Mouse (Mus musculus): Measurements from ENCODE around the gene Tsr1.

The Tsr1 gene

DNA sequence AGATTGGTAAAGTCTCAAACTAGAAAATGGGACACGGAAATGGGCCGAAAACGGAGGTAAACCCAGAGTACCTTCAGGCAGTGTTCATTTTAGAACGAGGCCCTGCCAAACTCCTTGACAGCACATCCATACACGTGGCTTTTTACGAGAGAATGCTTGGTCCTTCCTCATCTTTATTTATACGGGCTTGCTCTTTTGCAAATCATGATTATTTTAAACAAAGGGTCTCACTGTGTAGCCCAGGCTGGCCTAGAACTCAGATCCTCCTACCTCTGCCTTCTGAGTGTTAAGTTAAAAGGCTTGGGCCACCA, 601 bp downstream of the Tsr1 start:
- no peak for DNase-seq

DNA sequence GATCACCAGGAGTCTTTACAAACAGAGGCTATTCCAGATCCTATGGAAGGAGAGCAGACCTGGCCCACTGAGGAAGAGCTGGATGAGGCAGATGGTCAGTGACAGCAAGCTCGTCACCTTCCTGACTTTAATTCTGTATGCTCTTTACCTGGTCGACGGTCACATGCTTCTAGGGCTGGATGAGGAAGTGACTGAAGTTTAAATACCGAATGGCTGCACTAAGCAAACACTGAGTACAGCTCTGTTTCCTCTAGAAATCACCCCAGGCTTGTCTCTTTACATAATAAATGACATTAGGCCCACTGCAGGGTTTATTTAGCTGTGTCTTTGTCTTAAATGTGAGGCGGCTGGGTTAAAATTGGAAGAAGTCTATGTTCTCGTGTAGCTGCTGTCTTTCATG, 3.7 kb downstream of the Tsr1 start:
- DNase-seq = no peak

DNA sequence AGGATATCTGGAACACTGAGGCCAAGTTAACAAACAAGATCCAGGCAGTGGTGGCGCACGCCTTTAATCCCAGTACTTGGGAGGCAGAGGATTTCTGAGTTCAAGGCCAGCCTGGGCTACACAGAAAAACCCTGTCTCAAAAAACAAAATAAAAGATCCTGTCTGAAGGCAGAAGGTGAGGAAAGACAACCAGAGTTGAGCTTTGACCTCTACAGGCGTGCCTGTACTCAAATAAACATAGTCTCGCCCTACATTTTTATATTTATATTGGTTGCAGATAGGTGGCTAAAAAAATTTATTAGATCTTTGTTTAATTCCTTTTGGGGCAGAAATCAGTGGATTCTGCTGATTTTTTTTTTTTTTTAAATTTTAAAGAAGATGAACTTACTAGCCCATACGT, 4.5 kb downstream of the Tsr1 start:
- DNase-seq = no peak

DNA sequence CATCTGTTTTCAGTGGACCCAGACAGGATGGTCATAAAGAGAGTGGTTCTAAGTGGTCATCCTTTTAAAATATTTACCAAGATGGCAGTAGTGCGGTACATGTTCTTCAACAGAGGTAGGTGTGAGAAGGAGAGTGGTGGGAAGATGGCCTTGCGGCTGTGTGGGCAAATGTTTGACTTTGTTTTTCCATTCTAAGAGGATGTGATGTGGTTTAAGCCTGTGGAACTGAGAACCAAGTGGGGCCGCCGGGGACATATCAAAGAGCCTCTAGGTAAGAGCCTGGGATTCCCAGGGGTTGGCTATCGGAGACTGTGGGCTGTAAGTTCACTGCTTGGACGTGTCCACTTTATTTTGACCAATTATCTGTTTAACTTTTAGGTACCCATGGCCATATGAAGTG, 10.0 kb downstream of the Tsr1 start:
- no peak for DNase-seq

DNA sequence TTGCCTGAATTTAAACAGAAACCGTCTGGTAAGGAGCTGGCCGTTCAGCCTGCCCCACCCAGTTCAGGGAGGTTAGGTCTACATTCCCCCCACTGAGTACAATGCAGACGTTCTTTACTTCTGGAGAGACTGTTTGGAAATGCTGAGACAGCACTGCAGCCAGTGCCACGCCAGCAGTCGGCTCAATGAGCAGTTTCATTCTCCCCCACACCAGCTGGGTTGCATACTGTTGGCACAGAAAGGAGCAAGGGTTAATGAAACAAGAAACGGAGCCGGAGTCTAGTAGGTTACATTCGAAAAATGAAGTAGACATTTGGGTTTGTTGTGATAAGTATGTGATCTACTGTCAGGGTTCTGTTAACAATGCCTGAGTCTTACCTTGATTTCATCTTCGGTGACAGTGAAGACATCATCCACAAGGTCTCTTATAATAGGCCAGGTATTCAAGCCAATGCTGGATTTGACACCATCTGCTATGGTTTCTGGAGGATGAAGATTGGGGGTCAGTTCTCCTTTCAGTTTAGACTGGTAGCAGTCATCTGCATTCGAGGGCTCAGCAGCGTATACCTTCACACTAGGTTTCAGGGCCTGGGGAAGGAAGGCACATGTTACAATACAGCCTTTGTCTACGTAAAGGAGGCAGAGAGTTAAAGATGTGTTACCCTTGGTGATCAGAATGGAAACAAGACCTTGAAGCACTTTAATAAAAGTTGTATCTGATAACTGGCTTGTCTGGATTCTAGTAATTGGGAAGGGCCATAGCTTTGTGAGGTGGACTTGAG, 10.9 kb downstream of the Tsr1 start:
- DNase-seq = peak; percentile 30 to 52

DNA sequence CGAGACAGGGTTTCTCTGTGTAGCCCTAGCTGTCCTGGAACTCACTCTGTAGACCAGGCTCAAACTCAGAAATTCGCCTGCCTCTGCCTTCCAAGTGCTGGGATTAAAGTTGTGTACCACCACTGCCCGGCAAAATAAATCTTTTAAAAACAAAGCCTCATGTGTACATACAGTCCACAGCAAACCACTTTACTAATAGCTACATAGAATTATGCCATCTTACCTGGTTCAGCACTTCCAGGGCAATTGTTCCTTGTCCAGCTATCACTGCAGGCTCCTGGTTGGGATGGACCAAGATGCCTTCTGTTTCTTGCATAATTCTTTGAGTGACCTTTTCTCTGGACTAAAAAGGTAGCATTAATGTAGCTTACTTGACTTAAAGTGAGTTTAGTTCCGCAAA, 12.1 kb downstream of the Tsr1 start:
- no peak for DNase-seq

DNA sequence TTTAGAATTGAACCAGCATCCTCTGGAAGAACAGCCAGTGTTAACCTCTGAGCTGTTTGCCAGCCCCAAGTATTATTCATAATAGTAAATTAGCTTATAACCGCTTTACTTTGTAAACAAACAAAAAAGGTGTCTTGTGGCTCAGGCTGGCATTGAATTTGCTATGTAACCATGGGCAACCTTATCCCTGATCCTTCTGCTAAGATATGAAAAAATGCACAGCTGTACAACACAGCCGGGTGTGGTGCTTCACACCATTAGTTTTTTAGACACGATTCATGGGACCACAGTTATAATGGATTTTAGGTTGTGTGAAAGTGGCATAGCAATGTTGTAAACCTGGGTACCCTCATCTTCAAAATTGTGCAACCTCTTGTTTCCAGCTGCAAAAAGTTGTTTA, 14.6 kb downstream of the Tsr1 start:
- DNase-seq = no peak

DNA sequence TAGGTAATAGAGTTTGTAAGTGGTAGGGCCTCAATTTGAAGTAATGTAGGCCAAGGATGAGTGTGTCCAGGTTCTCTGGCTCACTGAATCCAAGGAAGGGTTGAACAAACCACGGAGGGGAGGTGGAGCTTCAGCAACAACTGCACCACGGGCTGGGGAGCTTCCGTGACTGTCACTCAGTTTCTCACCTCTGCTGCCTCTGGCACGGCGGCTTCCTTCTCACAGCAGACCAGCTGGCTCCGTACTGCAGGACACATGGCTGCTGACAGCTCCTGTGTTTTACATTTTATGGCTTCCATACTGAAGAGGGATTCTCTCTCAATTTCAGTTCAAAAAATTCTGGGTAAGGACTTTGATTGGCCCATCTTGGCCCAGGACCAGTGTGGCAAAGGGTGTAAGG, 21.4 kb downstream of the Tsr1 start:
- no peak for DNase-seq

DNA sequence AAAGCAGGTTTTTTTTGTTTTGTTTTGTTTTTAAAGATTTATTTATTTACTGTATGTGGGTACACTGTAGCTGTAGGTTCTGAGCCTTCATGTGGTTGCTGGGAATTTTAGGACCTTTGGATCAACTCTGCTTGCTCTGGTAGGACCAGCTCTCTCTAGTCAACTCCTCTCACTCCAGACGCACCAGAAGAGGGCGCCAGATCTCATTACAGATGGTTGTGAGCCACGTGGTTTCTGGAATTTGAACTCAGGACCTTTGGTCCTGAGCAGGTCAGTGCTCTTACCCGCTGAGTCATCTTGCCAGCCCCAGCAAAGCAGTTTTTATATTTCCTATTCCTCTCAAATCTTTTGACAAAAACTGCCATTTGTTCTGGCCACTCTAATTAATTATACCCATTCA, 26.3 kb downstream of the Tsr1 start:
- peak; percentile 84 to 87 for DNase-seq

DNA sequence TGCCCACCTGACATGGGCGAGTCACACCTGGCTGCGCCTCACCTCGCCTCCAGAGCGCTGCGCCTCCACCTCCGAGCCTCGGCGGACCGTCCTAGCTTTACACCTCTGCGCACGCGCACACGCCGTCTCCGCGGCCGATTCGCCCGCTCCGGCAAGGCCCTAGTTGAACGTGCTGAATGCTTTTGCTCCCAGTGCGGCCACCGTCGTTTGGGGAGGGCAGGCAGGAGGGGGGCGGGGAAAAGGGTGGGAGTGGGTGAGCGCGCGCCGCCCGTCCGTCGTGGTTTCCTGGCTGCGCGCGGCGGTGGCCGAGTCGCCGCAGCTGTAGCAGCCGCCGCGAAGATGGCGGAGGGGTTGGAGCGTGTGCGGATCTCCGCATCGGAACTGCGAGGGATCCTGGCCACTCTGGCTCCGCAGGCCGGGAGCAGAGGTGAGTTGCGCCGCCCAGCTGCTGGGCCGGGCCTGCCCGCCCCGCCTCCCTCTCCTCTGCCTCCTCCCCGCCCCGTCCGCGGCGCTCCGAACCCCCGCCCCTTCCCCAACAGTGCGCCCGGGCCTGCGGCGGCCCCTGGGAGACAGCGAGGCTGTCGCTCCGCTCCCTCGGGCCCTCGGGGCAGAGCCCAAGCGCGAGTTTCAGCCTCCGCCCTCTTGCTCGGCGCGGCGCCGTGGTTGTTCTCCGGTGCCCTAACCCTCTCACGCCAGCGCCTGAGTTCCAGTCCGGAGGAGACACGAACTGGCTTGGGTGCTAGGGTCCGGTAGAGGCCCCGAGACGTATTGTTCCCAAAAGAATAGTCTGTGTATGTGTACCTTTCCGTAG, 27.9 kb downstream of the Tsr1 start, which contains the start of the genes Smg6 and Srr:
TSS of gene Smg6 (plus strand) at position 247 of the 811 bp plus-strand sequence.
TSS of gene Srr (minus strand) at position 372 of the 811 bp plus-strand sequence.
- DNase-seq = peak; percentile 96 to 97

DNA sequence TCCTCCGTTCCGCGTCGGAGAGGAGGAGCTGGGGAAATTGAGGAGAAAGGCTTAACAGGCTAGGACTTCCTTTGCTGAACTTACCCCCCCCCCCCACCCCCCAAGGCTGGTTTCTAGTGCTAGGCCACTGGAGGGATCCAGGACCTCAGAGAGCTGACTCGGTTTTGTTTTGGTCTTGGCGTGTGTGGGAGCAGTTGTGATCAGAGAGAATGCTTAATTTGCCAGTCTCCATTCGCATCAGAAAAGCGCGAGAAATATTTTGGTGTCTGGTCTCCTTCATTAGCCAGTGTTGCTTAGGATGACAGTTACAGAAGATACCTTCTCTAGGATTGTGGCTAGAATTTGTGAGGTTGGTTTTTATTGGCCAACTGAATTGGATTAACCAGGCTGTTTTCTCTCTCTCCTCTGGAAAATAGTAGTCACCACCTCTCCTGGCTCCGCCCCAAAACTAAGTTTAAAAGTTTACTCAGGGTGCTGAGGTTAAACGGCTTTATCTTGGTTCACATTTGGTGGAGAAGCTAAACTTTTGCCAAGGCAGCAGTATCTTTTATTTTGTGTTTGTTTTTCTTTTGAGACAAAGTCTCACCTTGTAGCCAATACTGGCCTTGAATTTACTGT, 28.6 kb downstream of the Tsr1 start:
- peak; percentile 80 to 86 for DNase-seq

DNA sequence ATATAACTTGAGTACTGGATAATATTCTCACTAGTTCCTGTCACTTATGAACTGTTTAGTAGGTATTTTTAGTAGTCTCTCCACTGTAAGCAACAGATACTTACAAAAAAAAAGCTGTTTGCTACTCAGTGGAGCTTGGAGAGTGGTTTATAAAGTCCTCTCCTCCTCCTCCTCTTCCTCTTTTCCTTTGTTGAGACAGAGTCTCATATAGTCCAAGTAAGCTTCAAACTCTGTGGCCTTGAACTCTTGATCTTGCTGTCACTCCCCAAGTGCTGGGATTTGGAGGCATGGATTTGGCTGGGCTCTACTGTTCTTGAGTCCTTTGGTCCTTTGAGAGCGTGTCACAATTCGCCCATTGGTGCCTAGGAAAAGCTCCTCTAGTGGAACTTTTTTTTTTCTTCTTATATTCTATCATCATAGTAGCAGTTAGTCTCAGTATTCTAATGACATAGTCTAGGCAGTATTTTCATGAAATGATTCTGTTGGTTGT, 29.4 kb downstream of the Tsr1 start:
- no peak for DNase-seq

DNA sequence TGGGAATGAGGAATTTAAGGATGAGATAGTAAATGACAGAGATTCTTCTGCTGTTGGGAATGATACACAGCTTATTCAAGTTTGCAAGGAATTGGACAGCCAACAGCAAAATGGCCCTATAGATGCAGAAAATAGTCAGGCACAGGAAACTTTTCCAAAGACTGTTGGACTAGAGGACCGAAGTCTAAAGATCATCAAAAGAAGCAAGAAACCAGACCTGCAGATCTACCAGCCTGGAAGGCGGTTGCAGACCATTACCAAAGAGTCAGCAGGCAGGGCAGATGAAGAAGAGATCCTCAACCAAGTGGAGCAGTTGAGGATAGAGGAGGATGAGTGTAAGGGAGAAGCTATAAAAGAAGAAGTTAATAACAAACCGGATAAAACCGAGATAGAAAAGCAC, 31.2 kb downstream of the Tsr1 start:
- peak; percentile 29 to 47 for DNase-seq

DNA sequence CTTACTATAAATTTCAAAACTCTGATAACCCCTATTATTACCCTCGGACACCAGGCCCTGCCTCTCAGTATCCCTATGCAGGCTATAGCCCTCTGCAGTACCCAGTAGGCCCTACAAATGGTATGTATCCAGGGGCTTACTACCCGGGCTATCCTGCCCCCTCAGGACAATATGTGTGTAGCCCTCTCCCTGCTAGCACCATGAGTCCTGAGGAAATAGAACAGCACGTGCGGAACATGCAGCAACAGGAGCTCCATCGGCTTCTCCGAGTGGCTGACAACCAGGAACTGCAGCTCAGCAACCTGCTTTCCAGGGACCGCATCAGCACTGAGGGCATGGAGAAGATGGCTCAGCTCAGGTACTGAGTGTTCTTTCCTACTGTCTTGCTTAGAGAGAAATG, 32.5 kb downstream of the Tsr1 start:
- no peak for DNase-seq

DNA sequence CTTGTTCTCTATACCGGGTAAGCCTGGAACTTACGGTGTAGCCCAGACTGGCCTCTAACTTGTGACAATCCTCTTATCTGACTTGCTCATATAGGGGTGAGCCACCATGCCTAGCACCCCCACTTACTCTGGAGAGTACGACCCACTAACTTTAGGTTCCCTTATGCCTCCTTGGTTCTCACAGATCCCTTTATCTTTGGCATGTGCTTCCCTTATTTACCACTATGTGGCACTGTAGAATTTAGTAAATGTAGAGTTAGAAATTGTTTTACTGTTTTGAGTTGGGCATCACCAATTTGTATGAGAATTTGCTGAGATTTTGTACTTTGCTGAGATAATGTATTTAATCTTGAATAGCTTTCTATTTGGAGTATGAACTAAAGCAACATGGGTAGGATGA, 48.5 kb downstream of the Tsr1 start:
- peak in 1 of 2 experiments; percentile 52 for DNase-seq

DNA sequence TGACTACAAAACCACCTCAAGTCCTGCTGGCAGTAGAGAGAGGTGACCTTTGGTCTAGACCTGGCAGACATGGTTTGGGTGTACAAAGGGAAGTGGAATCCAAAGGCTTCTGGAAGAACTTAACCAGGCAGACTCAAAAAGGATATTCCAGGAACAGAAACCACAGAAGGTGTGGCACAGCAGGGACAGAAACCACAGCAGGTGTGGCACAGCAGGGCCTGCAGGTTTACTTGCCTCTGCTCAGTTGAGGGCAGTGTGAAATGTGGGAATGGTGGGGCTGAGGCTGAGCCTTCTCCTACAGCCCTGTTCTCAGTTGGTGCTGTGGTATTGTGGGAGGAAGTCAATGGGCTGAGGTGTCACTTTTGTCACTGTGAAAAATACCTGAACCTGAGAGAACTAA, 57.0 kb downstream of the Tsr1 start:
- peak; percentile 57 to 72 for DNase-seq

DNA sequence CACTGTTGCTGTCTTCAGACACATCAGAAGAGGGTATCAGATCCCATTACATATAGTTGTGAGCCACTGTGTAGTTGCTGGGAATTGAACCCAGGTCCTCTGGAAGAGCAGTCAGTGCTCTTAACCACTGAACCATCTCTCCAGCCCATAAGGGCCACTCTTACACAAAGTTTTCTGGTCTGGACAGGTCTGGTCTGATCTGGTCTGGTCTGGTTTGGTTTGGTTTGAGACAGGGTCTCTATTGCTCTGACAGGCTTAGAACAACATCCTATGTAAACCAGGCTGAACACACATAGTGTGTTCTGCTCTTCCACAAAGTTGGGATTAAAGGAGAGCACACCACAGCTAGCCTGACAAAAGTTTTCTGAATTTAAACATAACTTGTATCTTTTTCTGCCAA, 58.1 kb downstream of the Tsr1 start:
- no peak for DNase-seq

DNA sequence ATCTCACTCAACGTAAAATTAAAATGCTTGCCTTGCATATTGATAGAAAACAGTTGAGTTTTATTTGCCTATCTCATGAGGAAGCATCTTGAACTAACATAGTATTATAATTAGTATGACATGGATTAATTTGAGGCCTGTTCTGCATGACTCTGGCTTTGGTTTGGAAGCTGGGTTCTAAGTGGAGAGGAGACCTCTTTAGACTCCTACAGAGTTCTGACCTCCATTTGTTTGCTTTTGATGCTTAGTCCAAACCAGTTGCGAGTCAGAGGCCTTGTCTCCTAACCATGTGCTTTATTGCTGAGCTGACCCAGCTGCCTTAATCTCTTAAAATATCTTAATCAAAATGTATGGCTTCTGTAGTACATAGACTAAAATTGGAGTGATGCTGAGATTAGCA, 59.7 kb downstream of the Tsr1 start:
- DNase-seq = no peak

Measured in kidney, postnatal 36 days (tissue).